Mouse (Mus musculus): ENCODE measurements around the gene Lysmd4.

Lysmd4 gene

GRCm38 (mm10) chr7:67352989-67353388 is 130.6 kb downstream of the Lysmd4 start:
- DNase-seq, result no peak

GRCm38 (mm10) chr7:67353667-67354066 is 131.3 kb downstream of the Lysmd4 start:
- DNase-seq, result no peak

DNA sequence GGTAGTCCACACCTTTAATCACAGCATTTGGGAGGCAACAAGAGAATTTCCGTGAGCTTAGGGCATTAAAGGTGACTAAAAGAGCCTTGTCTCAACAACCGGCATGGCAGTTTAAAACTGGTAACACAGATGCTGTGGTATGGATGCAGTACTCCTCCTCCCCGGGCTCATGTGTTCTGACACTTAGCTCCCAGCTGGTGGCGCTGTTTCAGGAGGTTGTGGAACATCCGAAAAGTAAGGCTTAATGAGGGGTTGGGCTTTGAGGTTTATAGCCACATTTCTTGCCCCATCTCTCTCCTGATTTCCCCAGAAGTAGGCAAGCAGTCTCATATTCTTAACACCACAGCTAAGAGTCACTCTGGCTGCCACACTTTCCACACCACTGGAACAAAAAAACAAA is 133.5 kb downstream of the Lysmd4 start:
- DNase-seq, result no peak

Data from embryo, embryonic 11 days (tissue).